Mouse (Mus musculus) cerebellum, adult 18-20 months (tissue): ENCODE results near the gene Pikfyve.
"Not testable (repeated sequence)": the region's sequence is repeated elsewhere in the genome, so short reads cannot be mapped to it uniquely, and the experiment has no call there.

Experiments used
- DNase-seq, 2 experiments: peaks; one replicate each; pipeline ENCODE4 v3.0.0; 2021

The Pikfyve gene

GRCm38 (mm10) chr1:65185524-65186205, 818 bp upstream of the Pikfyve start:
- peak; percentile 21 to 34 for DNase-seq

DNA sequence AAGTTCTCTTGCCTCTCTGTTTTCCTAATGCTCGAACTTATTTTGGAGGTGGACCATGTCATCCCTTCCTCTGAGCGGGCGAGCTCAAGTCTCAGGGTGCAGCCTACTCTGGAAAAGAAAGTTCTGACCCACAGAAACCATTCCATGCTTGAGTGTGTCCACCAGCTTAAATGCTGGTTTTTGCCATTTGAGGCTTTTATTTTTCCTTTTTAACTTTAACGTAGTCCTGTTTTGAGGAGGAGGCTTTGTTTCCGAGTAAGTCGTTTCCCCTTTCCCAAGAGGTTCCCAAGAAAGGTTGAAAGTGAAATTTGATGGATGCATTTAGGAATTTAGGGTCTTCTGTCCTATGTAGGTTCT, 569 bp downstream of the Pikfyve start:
- no peak for DNase-seq

- DNase-seq: no peak
These were observed 3.7 kb downstream of the Pikfyve start for GRCm38 (mm10) chr1:65190172-65190571.

- DNase-seq: no peak
These were observed 6.7 kb downstream of the Pikfyve start for GRCm38 (mm10) chr1:65193226-65193625.

- no peak for DNase-seq
These were observed 11.9 kb downstream of the Pikfyve start for GRCm38 (mm10) chr1:65198425-65198824.

GRCm38 (mm10) chr1:65198861-65199260, 12.4 kb downstream of the Pikfyve start:
- DNase-seq: no peak

- no peak for DNase-seq
These were observed 17.8 kb downstream of the Pikfyve start for GRCm38 (mm10) chr1:65204299-65204698.

GRCm38 (mm10) chr1:65213214-65213613, 26.7 kb downstream of the Pikfyve start:
- peak in 1 of 2 experiments; percentile 7 for DNase-seq

DNA sequence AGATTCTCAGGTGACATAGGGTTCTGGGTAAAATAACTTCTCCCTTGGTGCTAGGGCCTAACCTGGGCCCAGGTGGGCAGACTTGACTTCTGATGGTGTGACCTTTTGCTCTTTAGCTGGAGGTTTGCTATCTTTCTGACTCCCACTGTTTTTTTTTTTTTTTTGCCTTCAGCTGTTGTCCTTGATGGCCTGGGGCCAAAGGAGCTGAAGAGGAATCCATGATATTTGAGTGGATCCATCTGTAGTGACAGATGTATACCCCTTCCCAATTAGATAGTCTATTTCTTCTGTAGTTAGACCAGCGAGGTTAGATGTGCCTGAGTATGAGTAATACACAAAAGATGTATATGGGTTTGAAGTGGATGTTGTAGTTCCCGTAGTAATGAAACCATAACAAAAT, 31.1 kb downstream of the Pikfyve start:
- DNase-seq: no peak

DNA sequence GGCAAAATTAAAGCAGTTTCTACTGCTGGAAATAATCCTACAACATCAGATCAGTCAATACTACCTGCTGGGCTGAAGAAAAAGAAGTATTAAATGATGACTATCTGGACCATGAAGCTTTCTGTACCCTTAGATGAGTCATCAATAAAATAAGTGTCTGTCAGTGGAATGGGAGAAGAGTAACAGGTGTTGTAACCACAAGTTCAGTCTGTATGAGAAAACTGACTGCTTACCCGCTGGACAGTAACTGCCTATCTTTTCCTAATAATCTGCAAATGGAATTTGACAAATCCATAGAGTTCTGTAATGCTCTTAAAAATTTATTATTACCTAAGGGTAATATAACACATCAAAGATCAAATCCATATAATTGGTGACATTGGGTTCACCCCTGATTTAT, 31.5 kb downstream of the Pikfyve start:
- no peak for DNase-seq

- DNase-seq: no peak
These were observed 37.2 kb downstream of the Pikfyve start for GRCm38 (mm10) chr1:65223654-65224053.

GRCm38 (mm10) chr1:65227681-65228080, 41.2 kb downstream of the Pikfyve start:
- DNase-seq: no peak

DNA sequence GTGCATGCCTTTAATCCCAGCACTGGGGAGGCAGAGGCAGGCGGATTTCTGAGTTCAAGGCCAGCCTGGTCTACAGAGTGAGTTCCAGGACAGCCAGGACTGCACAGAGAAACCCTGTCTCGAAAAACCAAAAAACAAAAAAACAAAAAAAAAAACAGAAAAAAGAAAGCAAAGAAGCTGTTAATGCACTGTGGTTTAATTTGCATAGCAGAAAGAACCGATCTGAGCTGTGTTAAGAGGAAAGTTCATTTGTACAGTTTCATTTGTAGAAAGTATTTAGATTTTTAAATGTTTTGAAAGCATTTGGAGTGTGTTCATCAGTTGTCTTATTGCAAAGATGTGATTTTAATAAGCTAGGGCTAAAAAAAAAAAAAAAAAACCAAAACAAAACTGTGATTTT, 43.3 kb downstream of the Pikfyve start:
- not testable (repeated sequence) for DNase-seq

- no peak for DNase-seq
These were observed 44.1 kb downstream of the Pikfyve start for GRCm38 (mm10) chr1:65230566-65230965.

- DNase-seq: no peak
These were observed 51.2 kb downstream of the Pikfyve start for GRCm38 (mm10) chr1:65237712-65238111.

DNA sequence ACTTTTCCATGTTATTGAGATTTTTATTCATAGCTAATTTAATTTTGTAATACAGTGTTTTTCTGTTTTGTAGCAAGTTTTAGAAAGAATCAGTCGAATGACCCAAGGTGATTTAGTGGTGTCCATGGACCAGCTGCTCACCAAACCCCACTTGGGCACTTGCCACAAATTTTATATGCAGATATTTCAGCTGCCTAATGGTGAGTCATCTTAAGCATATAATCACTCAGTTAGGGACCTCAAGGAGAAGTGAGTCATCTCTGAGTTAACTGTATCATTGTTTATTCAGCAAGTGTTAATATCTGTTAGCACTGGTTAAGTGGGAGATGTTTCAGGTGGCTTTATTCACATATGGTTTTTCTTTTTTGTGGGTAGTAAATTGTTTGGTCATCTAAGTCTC, 59.2 kb downstream of the Pikfyve start:
- no peak for DNase-seq

DNA sequence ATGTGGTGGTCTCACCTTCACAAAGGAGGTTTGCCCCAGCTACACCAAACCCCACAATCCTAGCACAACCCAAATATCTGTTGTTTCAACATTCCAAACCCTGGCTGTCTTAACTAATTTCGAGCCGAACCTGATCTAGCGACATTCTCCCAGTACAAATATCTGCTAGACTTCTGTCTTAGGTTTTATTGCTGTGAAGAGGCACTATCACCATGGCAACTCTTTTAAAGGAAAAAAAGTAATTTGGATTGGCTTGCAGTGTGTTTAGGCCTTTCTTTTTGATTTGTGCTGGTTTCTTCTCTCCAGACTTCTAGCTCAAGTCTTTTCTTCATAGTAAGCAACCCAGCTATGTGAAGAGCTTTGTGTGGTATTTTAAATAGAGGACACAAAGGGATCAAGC, 94.0 kb downstream of the Pikfyve start:
- DNase-seq: no peak

- no peak for DNase-seq
These were observed 95.3 kb downstream of the Pikfyve start, which contains the start of gene Pth2r for GRCm38 (mm10) chr1:65281756-65282155. Gene Pth2r (plus strand): TSS chr1:65282056.

DNA sequence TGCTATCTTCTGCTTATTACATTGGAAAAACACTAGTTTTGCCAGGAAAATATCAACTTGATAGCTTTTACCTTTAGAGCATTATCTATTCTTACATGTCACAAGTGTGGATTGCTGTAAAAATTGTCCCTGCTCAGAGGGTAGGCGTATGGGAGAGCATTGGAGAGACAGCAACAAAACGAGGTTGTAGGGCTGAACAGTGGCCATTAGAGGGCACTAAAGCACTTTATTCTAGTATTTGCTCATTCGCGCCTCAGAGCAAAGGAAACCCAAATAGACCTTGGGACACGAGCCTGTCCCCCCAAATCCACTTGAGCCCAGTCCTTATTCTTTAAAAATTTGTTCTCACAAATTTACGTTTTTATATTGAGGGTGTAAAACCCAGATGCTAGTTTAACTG, 96.3 kb downstream of the Pikfyve start:
- DNase-seq: peak; percentile 63 to 71

DNA sequence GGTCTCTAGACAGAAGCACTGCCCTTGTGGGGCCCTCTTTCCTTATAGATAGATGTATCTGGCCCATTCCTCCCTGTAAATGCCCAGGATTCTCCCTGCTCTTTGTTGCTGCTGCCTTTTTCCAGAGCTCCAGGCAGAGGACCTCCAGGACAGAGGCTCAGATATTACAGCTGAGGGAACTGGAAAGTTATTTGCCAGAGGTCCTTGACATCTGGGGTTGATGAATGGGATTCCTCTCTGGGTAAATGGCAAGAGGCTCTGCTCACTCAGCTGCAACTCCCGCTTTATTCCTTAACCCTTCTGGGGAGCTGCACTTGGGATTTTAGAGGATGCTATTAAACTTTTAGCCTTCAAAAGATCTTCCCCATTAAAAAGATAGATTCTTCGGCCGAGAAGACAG, 122.0 kb downstream of the Pikfyve start:
- DNase-seq: no peak

GRCm38 (mm10) chr1:65311214-65311933, 124.9 kb downstream of the Pikfyve start:
- peak; percentile 29 to 47 for DNase-seq

DNA sequence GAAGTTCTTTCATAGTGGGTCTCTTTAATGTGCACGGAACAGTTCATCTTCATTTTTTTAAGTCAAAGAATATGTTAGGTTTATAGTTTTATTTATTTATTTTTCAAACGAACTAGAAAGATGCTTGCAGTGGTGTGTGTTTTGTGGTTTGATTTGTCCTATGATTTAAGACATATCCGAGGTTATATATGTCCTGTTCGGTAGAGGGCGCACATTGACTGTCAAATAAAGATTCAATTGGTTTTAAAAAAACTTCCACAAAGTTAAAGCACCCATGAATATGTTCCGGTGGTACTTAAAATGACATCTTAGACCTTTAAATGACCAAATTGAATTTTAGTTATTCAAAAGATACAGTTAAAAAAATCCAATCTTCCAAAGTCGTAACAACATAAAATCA, 125.6 kb downstream of the Pikfyve start:
- DNase-seq: peak; percentile 64 to 72

- peak; percentile 25 to 51 for DNase-seq
These were observed 126.4 kb downstream of the Pikfyve start for GRCm38 (mm10) chr1:65312896-65313295.
